Mouse (Mus musculus): ENCODE measurements around the gene Slc25a45.
A peak's percentile ranks its signal among the peaks of the same experiment; 100 is the strongest.

Slc25a45 gene

GRCm38 (mm10) chr19:5840890-5841388 is 36.7 kb upstream of the Slc25a45 start:
- DNase-seq (ENCODE audit: low spot score in 2 of 2): no peak

GRCm38 (mm10) chr19:5841389-5841946 is 36.1 kb upstream of the Slc25a45 start:
- DNase-seq (ENCODE audit: low spot score in 2 of 2): no peak

GRCm38 (mm10) chr19:5841999-5842784 is 35.4 kb upstream of the Slc25a45 start:
- no peak for DNase-seq (ENCODE audit: low spot score in 2 of 2)

GRCm38 (mm10) chr19:5842785-5843730 is 34.5 kb upstream of the Slc25a45 start:
- DNase-seq (ENCODE audit: low spot score in 2 of 2): no peak

- DNase-seq (ENCODE audit: low spot score in 2 of 2): peak in 1 of 2 experiments; percentile 42
Measured at GRCm38 (mm10) chr19:5843781-5844691, 33.6 kb upstream of the Slc25a45 start.

- DNase-seq (ENCODE audit: low spot score in 2 of 2): no peak
Measured at GRCm38 (mm10) chr19:5844831-5845318, 32.7 kb upstream of the Slc25a45 start.

- peak; percentile 92 to 93 for DNase-seq (ENCODE audit: low spot score in 2 of 2)
Measured at GRCm38 (mm10) chr19:5845319-5846135, 32.1 kb upstream of the Slc25a45 start.

- no peak for DNase-seq (ENCODE audit: low spot score in 2 of 2)
Measured at GRCm38 (mm10) chr19:5846154-5846553, 31.5 kb upstream of the Slc25a45 start.

- peak in 1 of 2 experiments; percentile 91 for DNase-seq (ENCODE audit: low spot score in 2 of 2)
Measured at GRCm38 (mm10) chr19:5846557-5847305, 30.9 kb upstream of the Slc25a45 start.

- DNase-seq (ENCODE audit: low spot score in 2 of 2): no peak
Measured at GRCm38 (mm10) chr19:5847306-5847796, 30.3 kb upstream of the Slc25a45 start.

GRCm38 (mm10) chr19:5848032-5848825 is 29.4 kb upstream of the Slc25a45 start:
- peak in 1 of 2 experiments; percentile 69 for DNase-seq (ENCODE audit: low spot score in 2 of 2)

GRCm38 (mm10) chr19:5848826-5849672 is 28.6 kb upstream of the Slc25a45 start:
- DNase-seq (ENCODE audit: low spot score in 2 of 2): no peak

GRCm38 (mm10) chr19:5849843-5850527 is 27.6 kb upstream of the Slc25a45 start:
- peak; percentile 91 to 92 for DNase-seq (ENCODE audit: low spot score in 2 of 2)

- DNase-seq (ENCODE audit: low spot score in 2 of 2): no peak
Measured at GRCm38 (mm10) chr19:5850860-5851259, 26.7 kb upstream of the Slc25a45 start.

GRCm38 (mm10) chr19:5851481-5851971 is 26.1 kb upstream of the Slc25a45 start:
- DNase-seq (ENCODE audit: low spot score in 2 of 2): no peak

- DNase-seq (ENCODE audit: low spot score in 2 of 2): no peak
Measured at GRCm38 (mm10) chr19:5852035-5852722, 25.4 kb upstream of the Slc25a45 start.
